Mouse (Mus musculus): ENCODE data around the gene Tbc1d16. TPM values are rescaled to one million over a fixed set of nuclear protein-coding genes. Genes with fewer than 3 reads are reported as not detected.
"Not testable (repeated sequence)": the region's sequence is repeated elsewhere in the genome, so short reads cannot be mapped to it uniquely, and the experiment has no call there.

Tbc1d16 gene
- polyA plus RNA-seq (2017; shearing (Covaris generic)): under 1 TPM; 0.75 to 0.78 TPM

GRCm38 (mm10) chr11:119228091-119228781, at the start of gene Tbc1d16, which contains the start of gene Ccdc40:
Gene Tbc1d16 (minus strand): TSS chr11:119228499.
Gene Ccdc40 (plus strand): TSS chr11:119228572.
- peak; percentile 64 for ATAC-seq

- ATAC-seq: no peak
Observed at GRCm38 (mm10) chr11:119273186-119273930, 45.1 kb upstream of the Tbc1d16 start.

- not testable (repeated sequence) for ATAC-seq
Observed at GRCm38 (mm10) chr11:119272492-119272891, 44.2 kb upstream of the Tbc1d16 start.

- no peak for ATAC-seq
Observed at GRCm38 (mm10) chr11:119268557-119269195, 40.4 kb upstream of the Tbc1d16 start.

- ATAC-seq: peak; percentile 88
Observed at GRCm38 (mm10) chr11:119267768-119268556, 39.7 kb upstream of the Tbc1d16 start, which contains the start of gene Gaa. Gene Gaa (plus strand): TSS chr11:119267887.

- peak; percentile 48 for ATAC-seq
Observed at GRCm38 (mm10) chr11:119267241-119267674, 39.0 kb upstream of the Tbc1d16 start.

- no peak for ATAC-seq
Observed at GRCm38 (mm10) chr11:119265811-119266210, 37.5 kb upstream of the Tbc1d16 start.

- ATAC-seq: no peak
Observed at GRCm38 (mm10) chr11:119264413-119264812, 36.1 kb upstream of the Tbc1d16 start.

GRCm38 (mm10) chr11:119259977-119260376, 31.7 kb upstream of the Tbc1d16 start:
- ATAC-seq: no peak

- no peak for ATAC-seq
Observed at GRCm38 (mm10) chr11:119258572-119259322, 30.4 kb upstream of the Tbc1d16 start.

- no peak for ATAC-seq
Observed at GRCm38 (mm10) chr11:119258216-119258571, 29.9 kb upstream of the Tbc1d16 start.

GRCm38 (mm10) chr11:119256557-119256956, 28.3 kb upstream of the Tbc1d16 start:
- not testable (repeated sequence) for ATAC-seq

GRCm38 (mm10) chr11:119252854-119253541, 24.7 kb upstream of the Tbc1d16 start:
- peak; percentile 77 for ATAC-seq

- ATAC-seq: no peak
Observed at GRCm38 (mm10) chr11:119250998-119251397, 22.7 kb upstream of the Tbc1d16 start.

- ATAC-seq: no peak
Observed at GRCm38 (mm10) chr11:119249011-119249410, 20.7 kb upstream of the Tbc1d16 start.

- not testable (repeated sequence) for ATAC-seq
Observed at GRCm38 (mm10) chr11:119245543-119245942, 17.2 kb upstream of the Tbc1d16 start.

GRCm38 (mm10) chr11:119239480-119239879, 11.2 kb upstream of the Tbc1d16 start:
- no peak for ATAC-seq

GRCm38 (mm10) chr11:119238305-119238721, 10.0 kb upstream of the Tbc1d16 start:
- peak; percentile 91 for ATAC-seq

- peak; percentile 66 for ATAC-seq
Observed at GRCm38 (mm10) chr11:119237568-119238304, 9.4 kb upstream of the Tbc1d16 start.

GRCm38 (mm10) chr11:119237007-119237406, 8.7 kb upstream of the Tbc1d16 start:
- ATAC-seq: no peak
